Mouse (Mus musculus) thymus, postnatal 25 days (tissue): ENCODE results near the gene Tnr.

ENCODE experiments used
- DNase-seq: peaks from one replicate; pipeline ENCODE4 v3.0.0; 2022

The Tnr gene

DNA sequence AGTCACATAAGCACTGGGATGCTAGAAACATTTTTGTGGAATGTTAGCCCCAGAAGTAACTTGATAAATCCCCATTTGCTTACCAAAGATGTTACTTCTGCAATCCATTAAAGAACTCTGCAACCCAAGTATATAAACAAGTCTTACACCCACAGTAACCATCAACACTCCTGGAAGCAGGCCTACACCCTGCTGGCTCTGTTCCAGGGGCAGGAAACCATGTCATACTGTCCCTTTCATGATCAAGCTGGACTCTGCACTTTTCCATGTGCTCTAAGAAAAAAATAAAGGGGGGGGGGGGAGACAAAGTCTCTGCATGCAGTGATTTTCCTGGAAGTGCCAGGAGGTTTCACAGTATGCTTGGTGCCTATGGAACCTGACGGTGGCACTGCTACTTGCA, 456.8 kb downstream of the Tnr start:
- no peak for DNase-seq
